ENCODE assay signal across 10 mouse cellular contexts in genomic region chrX:170675923-170676605, GRCm38 (mm10). TPM values are rescaled to one million over a fixed set of nuclear protein-coding genes. Genes with fewer than 3 reads are reported as not detected.
DNase-seq lines count a peak whose midpoint lies in the region; ATAC-seq lines count a peak whose summit lies in the region.
"Had no signal": no experiment of that assay in that cellular context is flagged by ENCODE, and none has a peak within 500 bp of the region (broad histone marks: within the 10 kb centered on the region; RNA-seq: fewer than 3 reads in every experiment).

No protein-coding gene starts in this region.

- no peak overlapping the region for H3K9ac ChIP-seq in heart, embryonic 15.5 days
- H3K9ac ChIP-seq: liver, embryonic 14.5 days had no signal

- no peak overlapping the region for H3K4me2 ChIP-seq in heart, embryonic 15.5 days

- no peak overlapping the region for H3K27ac ChIP-seq in heart, embryonic 15.5 days
- H3K27ac ChIP-seq: liver, embryonic 14.5 days had no signal

- DNase-seq in heart, adult 8-10 months (ENCODE audit: low spot score) = no peak
- DNase-seq in B cell, adult 2 months = peak; percentile 17 to 18
- peak; percentile 2 for DNase-seq in adipocyte (ENCODE audit: low spot score)
- DNase-seq in mesoderm, embryonic 11.5 days (ENCODE audit: low read depth, low spot score) = peak; percentile 74
- DNase-seq in frontal cortex, adult 2 months (ENCODE audit: extremely low spot score in 1 of 2, low spot score in 1 of 2) = no peak
- DNase-seq in yolk sac, embryonic 10.5 days (ENCODE audit: low spot score) = no peak
- no peak for DNase-seq in thymus, postnatal 4 days

- no peak overlapping the region for H3K4me3 ChIP-seq in heart, embryonic 15.5 days

- WGBS in heart, embryonic 15.5 days = 93% methylated on average over 38 of the region's 39 CpGs

- H3K9me3 ChIP-seq in heart, embryonic 15.5 days (replicated peaks) = peaks cover 40% of the 10 kb centered on the region

- 0 out of 2 replicates have a peak, but pooled peaks cover 4% of the 10 kb centered on the region for H3K36me3 ChIP-seq in heart, embryonic 15.5 days

- peak; percentile 10; the same call in 1 of the 2 replicates for ATAC-seq in heart, embryonic 15.5 days (replicated peaks; ENCODE audit: insufficient number of reproducible peaks, insufficient read depth, low FRiP score, low read depth)

- no peaks in the 10 kb centered on the region for H3K4me1 ChIP-seq in heart, embryonic 15.5 days (replicated peaks)

- no peaks in the 10 kb centered on the region for H3K27me3 ChIP-seq in heart, embryonic 15.5 days

RNA-seq across cellular contexts. Expression of gene Asmt, which starts 3.6 kb away (rescaled TPM):
- not detected in 2 replicates for polyA plus RNA-seq in heart, embryonic 15.5 days (2015; fragmentation: Nextera tagmentation; extraction: Ambion mirVana)
- not detected for total RNA-seq in heart, adult 8-10 months (2022)
- not detected in 2 replicates for polyA plus RNA-seq in frontal cortex, adult 2 months (2012; rRNA removed)
- polyA plus RNA-seq: heart, embryonic 16.5 days; liver, embryonic 14.5 days had no signal

Comparison
In these comparisons a context has a peak if more than half of its experiments do, and no peak if none do; other contexts are left out.
1. DNase-seq: peak in B cell, adult 2 months (2 of 2), adipocyte (single experiment) and mesoderm, embryonic 11.5 days (single experiment); none in heart, adult 8-10 months (single experiment), frontal cortex, adult 2 months (0 of 2), yolk sac, embryonic 10.5 days (single experiment) and thymus, postnatal 4 days (single experiment).